Mouse (Mus musculus) liver, embryonic 11.5 days (tissue): Measurements from ENCODE around the gene Agrp. TPM values are rescaled to one million over a fixed set of nuclear protein-coding genes. Genes with fewer than 3 reads are reported as not detected.

ENCODE experiments used
- ATAC-seq: fragments of 200-750 bp; cut with Nextera tagmentation; replicated peaks from 2 replicates; pipeline ENCODE4 v1.8.0; 2017; ENCODE audit warnings: moderate number of reproducible peaks, mild to moderate bottlenecking, moderate TSS enrichment, moderate library complexity; ENCODE audit not compliant: low FRiP score
- DNase-seq: peaks from one replicate; pipeline ENCODE4 v3.0.0-alpha.2; 2017; ENCODE audit warnings: low spot score
- H3K27ac ChIP-seq: fragments of 300-500 bp; sonication (generic); 2 replicates; pipeline ENCODE4 v1.5.1; 2014; ENCODE audit warnings: mild to moderate bottlenecking, low read depth, low read length, control low read depth
- H3K27me3 ChIP-seq: fragments of 300-500 bp; sonication (generic); replicated peaks from 2 replicates; pipeline ENCODE4 v1.6.1; 2014; ENCODE audit warnings: low read length, mixed read lengths; ENCODE audit not compliant: control insufficient read depth, insufficient read depth
- H3K36me3 ChIP-seq: fragments of 300-500 bp; sonication (generic); 2 replicates; pipeline ENCODE4 v1.6.1; 2014; ENCODE audit warnings: mild to moderate bottlenecking, low read length, moderate library complexity, mixed read lengths; ENCODE audit not compliant: control insufficient read depth, insufficient read depth
- H3K4me1 ChIP-seq: fragments of 300-500 bp; sonication (generic); replicated peaks from 2 replicates; pipeline ENCODE4 v1.6.1; 2014; ENCODE audit warnings: low read length, mixed read lengths; ENCODE audit not compliant: control insufficient read depth, insufficient read depth
- H3K4me2 ChIP-seq: fragments of 300-500 bp; sonication (generic); 2 replicates; pipeline ENCODE4 v1.6.1; 2014; ENCODE audit warnings: mild to moderate bottlenecking, control low read depth, moderate library complexity
- H3K4me3 ChIP-seq: fragments of 300-500 bp; sonication (generic); 2 replicates; pipeline ENCODE4 v1.5.1; 2014; ENCODE audit warnings: low read depth, low read length, control low read depth
- H3K9ac ChIP-seq: fragments of 300-500 bp; sonication (generic); 2 replicates; pipeline ENCODE4 v1.6.1; 2014; ENCODE audit warnings: low read depth, low read length, control low read depth
- H3K9me3 ChIP-seq: fragments of 300-500 bp; sonication (generic); 2 replicates; pipeline ENCODE4 v1.6.1; 2016; ENCODE audit warnings: low read length, inconsistent platforms, mixed read lengths; ENCODE audit not compliant: control insufficient read depth
- WGBS: fragments of 180-500 bp; shearing (Covaris S2); extraction: QIAGEN DNeasy Blood & Tissue Kit; methylation state at CpG from one replicate; pipeline ENCODE4 v1.1.7; 2014; 5-methylcytosine and 5-hydroxymethylcytosine counted together
- microRNA counts: library from miRNA; unstranded; fragments of <30 nt; microRNA quantifications from one replicate; lab custom pipeline; 2015
- microRNA-seq: library from miRNA; unstranded; fragments of <30 nt; microRNA quantifications from one replicate; pipeline ENCODE4, GENCODE M21; 2017; ENCODE audit warnings: borderline number of aligned reads
- polyA plus RNA-seq: library from polyadenylated mRNA; unstranded; fragments of >200 nt; fragmentation: Nextera tagmentation; extraction: Ambion mirVana; gene quantifications from 2 replicates; pipeline ENCODE4 v1.2.1, GENCODE M21; 2014

The Agrp gene
- polyA plus RNA-seq, 1 experiment from 2014 or later, result not detected

GRCm38 (mm10) chr8:105519591-105519990 is 117.6 kb downstream of the Agrp start:
- H3K36me3 ChIP-seq, result peaks cover 5% of the 10 kb centered on the region; the same call in 1 of the 2 replicates
- peak overlapping the region; percentile 87 for H3K4me2 ChIP-seq
- H3K27ac ChIP-seq, result peak overlapping the region; percentile 14; the same call in 1 of the 2 replicates
- 16% methylated on average over 2 of the region's 2 CpGs for WGBS
- H3K4me3 ChIP-seq, result peak overlapping the region; percentile 56
- DNase-seq, result no peak
- H3K9me3 ChIP-seq, result no peaks in the 10 kb centered on the region
- peaks cover 51% of the 10 kb centered on the region for H3K4me1 ChIP-seq
- ATAC-seq, result no peak
- peak overlapping the region; percentile 60 for H3K9ac ChIP-seq
- H3K27me3 ChIP-seq, result peaks cover 37% of the 10 kb centered on the region

GRCm38 (mm10) chr8:105518436-105519313 is 118.5 kb downstream of the Agrp start, which contains the start of gene Hsd11b2:
Hsd11b2 (plus strand) TSS chr8:105518755.
- ATAC-seq, result peak; percentile 78
- Histone ChIP-seq H3K4me2 (peak within 1 kb of the TSS; percentile 87), H3K27ac (peak within 1 kb of the TSS; percentile 14; the same call in 1 of the 2 replicates), H3K4me3 (peak within 1 kb of the TSS; percentile 56), H3K9ac (peak within 1 kb of the TSS; percentile 60), H3K27me3 (peaks cover 37% of the 10 kb centered on the region), H3K36me3 (peaks cover 4% of the 10 kb centered on the region; the same call in 1 of the 2 replicates), H3K9me3 (no peaks in the 10 kb centered on the region), H3K4me1 (peaks cover 51% of the 10 kb centered on the region)
- peak; percentile 77 for DNase-seq
- WGBS, result 1% methylated on average over 67 of the region's 68 CpGs

GRCm38 (mm10) chr8:105517346-105517745 is 119.8 kb downstream of the Agrp start:
- DNase-seq (no peak), ATAC-seq (no peak)
- H3K9me3 ChIP-seq, result no peaks in the 10 kb centered on the region
- H3K27me3 ChIP-seq, result peaks cover 37% of the 10 kb centered on the region
- H3K4me3 ChIP-seq, result no peak overlapping the region
- WGBS, result 38% methylated on average over 8 of the region's 8 CpGs
- no peak overlapping the region for H3K27ac ChIP-seq
- no peak overlapping the region for H3K9ac ChIP-seq
- peaks cover 39% of the 10 kb centered on the region for H3K4me1 ChIP-seq
- no peaks in the 10 kb centered on the region for H3K36me3 ChIP-seq
- no peak overlapping the region for H3K4me2 ChIP-seq

MicroRNA genes within 50 kb of the gene (microRNA counts, 519-probe panel; counts per million panel counts)
- not detected for microRNA mmu-miR-1966 (lab: Ali Mortazavi, UCI)

Small RNA genes lying within 50 kb of the gene (microRNA-seq; reads per million reads assigned to microRNA genes)
- gene Mir1966, result not detected

Other genes with a start within 250 kb of the Agrp start
- not detected in 2 replicates for gene Kctd19, start 223.9 kb downstream of the Agrp start, polyA plus RNA-seq
- gene Lrrc36, start 223.8 kb downstream of the Agrp start, polyA plus RNA-seq, result 0.19 TPM in 1 of 2 replicates, not detected in the other
- gene Tppp3, start 165.9 kb downstream of the Agrp start, polyA plus RNA-seq, result 3.1 and 3.2 TPM in 2 replicates
- gene Zdhhc1, start 140.5 kb downstream of the Agrp start, polyA plus RNA-seq, result 6.4 and 8.9 TPM in 2 replicates
- gene Hsd11b2, start 118.6 kb downstream of the Agrp start, polyA plus RNA-seq, result 13.8 and 16.4 TPM in 2 replicates
- 74.2 and 76.3 TPM in 2 replicates for gene Atp6v0d1, start 71.3 kb downstream of the Agrp start, polyA plus RNA-seq
- gene Ripor1, start 32.1 kb downstream of the Agrp start, polyA plus RNA-seq, result 31.4 and 33.0 TPM in 2 replicates
- 79.0 and 83.2 TPM in 2 replicates for gene Ctcf, start 825 bp downstream of the Agrp start, polyA plus RNA-seq
- 0.82 and 0.90 TPM in 2 replicates for gene Carmil2, start 48.9 kb upstream of the Agrp start, polyA plus RNA-seq
- 47.5 and 47.8 TPM in 2 replicates for gene Acd, start 63.7 kb upstream of the Agrp start, polyA plus RNA-seq
- 12.8 and 18.2 TPM in 2 replicates for gene Pard6a, start 63.8 kb upstream of the Agrp start, polyA plus RNA-seq
- gene 4933405L10Rik, start 70.3 kb upstream of the Agrp start, polyA plus RNA-seq, result 0.26 TPM in 1 of 2 replicates, not detected in the other
- gene Enkd1, start 70.8 kb upstream of the Agrp start, polyA plus RNA-seq, result 22.3 and 23.6 TPM in 2 replicates
- gene Gfod2, start 121.3 kb upstream of the Agrp start, polyA plus RNA-seq, result 9.0 and 10.7 TPM in 2 replicates
- gene Ranbp10, start 190.0 kb upstream of the Agrp start, polyA plus RNA-seq, result 20.2 and 22.0 TPM in 2 replicates
- gene Tsnaxip1, start 190.3 kb upstream of the Agrp start, polyA plus RNA-seq, result 0.12 TPM in 1 of 2 replicates, not detected in the other
- 37.0 and 37.5 TPM in 2 replicates for gene Cenpt, start 215.9 kb upstream of the Agrp start, polyA plus RNA-seq
- gene Thap11, start 217.7 kb upstream of the Agrp start, polyA plus RNA-seq, result 62.0 and 66.5 TPM in 2 replicates
- 304 and 312 TPM in 2 replicates for gene Nutf2, start 223.2 kb upstream of the Agrp start, polyA plus RNA-seq
- gene Edc4, start 243.5 kb upstream of the Agrp start, polyA plus RNA-seq, result 43.7 and 47.5 TPM in 2 replicates